9 mouse cellular contexts compared by ENCODE assay signal in genomic region chr11:95642534-95643280, GRCm38 (mm10). TPM values are rescaled to one million over a fixed set of nuclear protein-coding genes. Genes with fewer than 3 reads are reported as not detected.
DNase-seq lines count a peak whose midpoint lies in the region; ATAC-seq and TF ChIP-seq lines count a peak whose summit lies in the region.
"Had no signal": no experiment of that assay in that cellular context is flagged by ENCODE, and none has a peak within 500 bp of the region (broad histone marks: within the 10 kb centered on the region; RNA-seq: fewer than 3 reads in every experiment).

No protein-coding gene starts in this region.

- intact Hi-C loops in gastrocnemius, adult 2 months (cut with DNase I), result no loop called here

- no peak overlapping the region for H3K9ac ChIP-seq in intestine, embryonic 15.5 days
- H3K9ac ChIP-seq in intestine, postnatal 0 days (ENCODE audit: low read depth, low read length), result no peak overlapping the region
- H3K9ac ChIP-seq in neural tube, embryonic 13.5 days, result no peak overlapping the region
- H3K9ac ChIP-seq in kidney, embryonic 14.5 days (ENCODE audit: low read depth, low read length), result no peak overlapping the region

- peak; percentile 94 for DNase-seq in brain, embryonic 14.5 days (ENCODE audit: low read depth)
- DNase-seq in frontal cortex, postnatal 10 days (ENCODE audit: low spot score in 2 of 2), result peak; percentile 31 to 62
- DNase-seq in thymus, postnatal 25 days, result no peak
- DNase-seq in gastrocnemius, adult 2 months, result no peak
- DNase-seq: heart, postnatal 36 days had no signal

- H3K9me3 ChIP-seq in intestine, embryonic 15.5 days, result no peaks in the 10 kb centered on the region
- H3K9me3 ChIP-seq in intestine, postnatal 0 days (ENCODE audit: control insufficient read depth), result no peaks in the 10 kb centered on the region
- no peaks in the 10 kb centered on the region for H3K9me3 ChIP-seq in neural tube, embryonic 13.5 days
- no peaks in the 10 kb centered on the region for H3K9me3 ChIP-seq in kidney, embryonic 14.5 days (ENCODE audit: control insufficient read depth, low read length)

- WGBS in intestine, embryonic 15.5 days, result 41% methylated on average over 12 of the region's 12 CpGs
- WGBS in intestine, postnatal 0 days, result 42% methylated on average over 12 of the region's 12 CpGs
- 31% methylated on average over 12 of the region's 12 CpGs for WGBS in neural tube, embryonic 13.5 days
- WGBS in kidney, embryonic 14.5 days, result 38% methylated on average over 12 of the region's 12 CpGs

- no peak for TF ChIP-seq CTCF in intestine, postnatal 0 days (IDR thresholded peaks at IDR 0.05; ENCODE audit: low read depth)
- TF ChIP-seq CTCF in brain, embryonic 14.5 days (IDR thresholded peaks at IDR 0.05; ENCODE audit: borderline replicate concordance, extremely low read depth, insufficient read depth, insufficient read length), result no peak
- no peak for TF ChIP-seq CTCF in gastrocnemius, adult 2 months (IDR thresholded peaks at IDR 0.05)

- H3K27me3 ChIP-seq in intestine, embryonic 15.5 days (replicated peaks), result peaks cover 43% of the 10 kb centered on the region
- H3K27me3 ChIP-seq in intestine, postnatal 0 days (replicated peaks; ENCODE audit: control insufficient read depth, insufficient read depth, low read length), result peaks cover 23% of the 10 kb centered on the region; the same call in 1 of the 2 replicates
- H3K27me3 ChIP-seq in neural tube, embryonic 13.5 days, result peaks cover 51% of the 10 kb centered on the region
- peaks cover 17% of the 10 kb centered on the region for H3K27me3 ChIP-seq in kidney, embryonic 14.5 days (ENCODE audit: control insufficient read depth, insufficient read depth, low read length)

- 0 out of 2 replicates have a peak, but pooled peaks have one; percentile 32 for ATAC-seq in intestine, embryonic 15.5 days
- no peak for ATAC-seq in intestine, postnatal 0 days
- ATAC-seq in neural tube, embryonic 13.5 days (ENCODE audit: low read depth), result 0 out of 2 replicates have a peak, but pooled peaks have one; percentile 22
- ATAC-seq in kidney, embryonic 14.5 days (ENCODE audit: low FRiP score, low TSS enrichment), result no peak

- TF ChIP-seq POLR2A in brain, embryonic 14.5 days (IDR thresholded peaks at IDR 0.05; ENCODE audit: borderline replicate concordance, extremely low read depth, insufficient read depth, insufficient read length, poor library complexity, severe bottlenecking), result no peak

- H3K4me3 ChIP-seq in intestine, embryonic 15.5 days (replicated peaks), result no peak overlapping the region
- H3K4me3 ChIP-seq in intestine, postnatal 0 days (ENCODE audit: low read depth, low read length), result no peak overlapping the region
- no peak overlapping the region for H3K4me3 ChIP-seq in neural tube, embryonic 13.5 days
- H3K4me3 ChIP-seq in gastrocnemius, adult 2 months, result no peak overlapping the region
- no peak overlapping the region for H3K4me3 ChIP-seq in kidney, embryonic 14.5 days (ENCODE audit: low read length)

- no peak overlapping the region for H3K4me2 ChIP-seq in intestine, embryonic 15.5 days (replicated peaks)
- no peak overlapping the region for H3K4me2 ChIP-seq in intestine, postnatal 0 days (replicated peaks; ENCODE audit: low read depth)
- no peak overlapping the region for H3K4me2 ChIP-seq in neural tube, embryonic 13.5 days
- H3K4me2 ChIP-seq in kidney, embryonic 14.5 days (replicated peaks; ENCODE audit: low read depth, low read length), result no peak overlapping the region

- H3K36me3 ChIP-seq in intestine, embryonic 15.5 days, result no peaks in the 10 kb centered on the region
- no peaks in the 10 kb centered on the region for H3K36me3 ChIP-seq in intestine, postnatal 0 days (ENCODE audit: control insufficient read depth, insufficient read depth)
- no peaks in the 10 kb centered on the region for H3K36me3 ChIP-seq in neural tube, embryonic 13.5 days
- no peaks in the 10 kb centered on the region for H3K36me3 ChIP-seq in kidney, embryonic 14.5 days (ENCODE audit: control insufficient read depth, insufficient read depth, low read length)

- peaks cover 28% of the 10 kb centered on the region for H3K4me1 ChIP-seq in intestine, embryonic 15.5 days (replicated peaks)
- H3K4me1 ChIP-seq in intestine, postnatal 0 days (replicated peaks; ENCODE audit: control insufficient read depth, insufficient read depth, low read length), result no peaks in the 10 kb centered on the region
- peaks cover 44% of the 10 kb centered on the region for H3K4me1 ChIP-seq in neural tube, embryonic 13.5 days (replicated peaks)
- H3K4me1 ChIP-seq in kidney, embryonic 14.5 days (ENCODE audit: control insufficient read depth, insufficient read depth, low read length), result peaks cover 41% of the 10 kb centered on the region

- H3K27ac ChIP-seq in intestine, embryonic 15.5 days, result no peak overlapping the region
- H3K27ac ChIP-seq in intestine, postnatal 0 days (ENCODE audit: low read depth, low read length), result no peak overlapping the region
- H3K27ac ChIP-seq in neural tube, embryonic 13.5 days (replicated peaks), result no peak overlapping the region
- no peak overlapping the region for H3K27ac ChIP-seq in gastrocnemius, adult 2 months
- H3K27ac ChIP-seq in kidney, embryonic 14.5 days (ENCODE audit: low read depth, low read length), result no peak overlapping the region

RNA-seq across cellular contexts. Expression of gene Phb, which starts 24.1 kb away (rescaled TPM):
- polyA plus RNA-seq in intestine, embryonic 15.5 days (2015; fragmentation: Nextera tagmentation; extraction: Ambion mirVana), result 305 and 328 TPM in 2 replicates
- polyA plus RNA-seq in intestine, postnatal 0 days (2015; fragmentation: Nextera tagmentation; extraction: Ambion mirVana), result 133 and 147 TPM in 2 replicates
- polyA plus RNA-seq in brain, embryonic 14.5 days (2012; rRNA removed), result 172 and 205 TPM in 2 replicates
- polyA plus RNA-seq in neural tube, embryonic 13.5 days (2015; fragmentation: Nextera tagmentation; extraction: Ambion mirVana), result 185 and 188 TPM in 2 replicates
- 100 to 1,000 TPM; 162 to 201 TPM for total RNA-seq in gastrocnemius, adult 2 months (2021)
- polyA plus RNA-seq in kidney, embryonic 14.5 days (2014; fragmentation: Nextera tagmentation; extraction: Ambion mirVana), result 261 and 268 TPM in 2 replicates

RNA-seq across cellular contexts. Expression of gene Ngfr, which starts 55.2 kb away (rescaled TPM):
- 14.5 and 15.8 TPM in 2 replicates for polyA plus RNA-seq in intestine, embryonic 15.5 days (2015; fragmentation: Nextera tagmentation; extraction: Ambion mirVana)
- 7.2 and 7.4 TPM in 2 replicates for polyA plus RNA-seq in intestine, postnatal 0 days (2015; fragmentation: Nextera tagmentation; extraction: Ambion mirVana)
- polyA plus RNA-seq in brain, embryonic 14.5 days (2012; rRNA removed), result 17.2 and 42.3 TPM in 2 replicates
- polyA plus RNA-seq in neural tube, embryonic 13.5 days (2015; fragmentation: Nextera tagmentation; extraction: Ambion mirVana), result 97.1 and 121 TPM in 2 replicates
- total RNA-seq in gastrocnemius, adult 2 months (2021), result under 1 TPM; 0.13 to 0.31 TPM
- 16.8 and 23.4 TPM in 2 replicates for polyA plus RNA-seq in kidney, embryonic 14.5 days (2014; fragmentation: Nextera tagmentation; extraction: Ambion mirVana)

Comparison
In these comparisons a context has a peak if more than half of its experiments do, and no peak if none do; other contexts are left out.
1. ATAC-seq: peak in intestine, embryonic 15.5 days (single experiment) and neural tube, embryonic 13.5 days (single experiment); none in intestine, postnatal 0 days (single experiment) and kidney, embryonic 14.5 days (single experiment).
2. DNase-seq: peak in brain, embryonic 14.5 days (single experiment) and frontal cortex, postnatal 10 days (2 of 2); none in thymus, postnatal 25 days (single experiment) and gastrocnemius, adult 2 months (single experiment).